Mouse (Mus musculus): ENCODE measurements around the gene Naa30. TPM values are rescaled to one million over a fixed set of nuclear protein-coding genes. Genes with fewer than 3 reads are reported as not detected.
"Not testable (repeated sequence)": the region's sequence is repeated elsewhere in the genome, so short reads cannot be mapped to it uniquely, and the experiment has no call there.

Gene Naa30
- total and polyA plus RNA-seq, 3 experiments, result 15.9 to 32.6 (median 18.7) TPM

- Histone ChIP-seq H3K79me2 (ENCODE audit: control insufficient read depth, insufficient read depth, low read length, poor library complexity) (no peaks in the 10 kb centered on the region), H3K9me3 (replicated peaks; ENCODE audit: insufficient read depth, low read length) (no peaks in the 10 kb centered on the region), H3K4me1 (ENCODE audit: control insufficient read depth in 1 of 2, insufficient read depth in 2 of 2, low read length in 2 of 2) (no peaks in the 10 kb centered on the region), H3K9ac (ENCODE audit: control insufficient read depth, low read depth, low read length, poor library complexity, severe bottlenecking) (no peak overlapping the region), H3K36me3 (ENCODE audit: control insufficient read depth in 1 of 2, insufficient read depth in 2 of 2, low read length in 2 of 2) (no peaks in the 10 kb centered on the region), H3K27ac (ENCODE audit: control insufficient read depth, low read depth, low read length) (no peak overlapping the region), H3K27me3 (ENCODE audit: control insufficient read depth in 1 of 2, insufficient read depth in 2 of 2, low read length in 2 of 2) (no peaks in the 10 kb centered on the region), H3K4me3 (ENCODE audit: control insufficient read depth in 1 of 2, insufficient read depth in 1 of 2, low read depth in 2 of 2, low read length in 2 of 2) (no peak overlapping the region)
- no peak for TF ChIP-seq ZNF384 (IDR thresholded peaks at IDR 0.05; ENCODE audit: low read depth, low read length)
- TF ChIP-seq SIN3A (IDR thresholded peaks at IDR 0.05; ENCODE audit: low read length), result no peak
- no peak for TF ChIP-seq E2F4 (IDR thresholded peaks at IDR 0.05; ENCODE audit: borderline replicate concordance, low read depth, low read length)
- no peak for TF ChIP-seq TBP (IDR thresholded peaks at IDR 0.05; ENCODE audit: low read depth, low read length)
- 0 out of 2 replicates have a peak, but pooled peaks have one; percentile 23 for TF ChIP-seq USF1 (IDR thresholded peaks at IDR 0.05; ENCODE audit: low read depth, low read length)
- TF ChIP-seq GATA1 (IDR thresholded peaks at IDR 0.05; ENCODE audit: low read depth, low read length), result no peak
- TF ChIP-seq MEF2A (IDR thresholded peaks at IDR 0.05; ENCODE audit: extremely low read depth, insufficient replicate concordance, low read depth, low read length, poor library complexity, severe bottlenecking), result no peak
- TF ChIP-seq CTCF (IDR thresholded peaks at IDR 0.05 in 2 of 3, conservative IDR thresholded peaks at IDR 0.05 in 1 of 3; ENCODE audit: control insufficient read depth in 1 of 3, insufficient read depth in 1 of 3, low read depth in 2 of 3, low read length in 3 of 3, poor library complexity in 1 of 3, severe bottlenecking in 1 of 3), result 0 out of 6 replicates have a peak, but pooled peaks of 1 of the 3 experiments have one; percentile 1
- no peak for TF ChIP-seq ZMIZ1 (IDR thresholded peaks at IDR 0.05; ENCODE audit: low read depth, low read length)
- DNase-seq (ENCODE audit: low read depth, low spot score), result no peak
Measured at GRCm38 (mm10) chr14:49218677-49219076, 46.7 kb downstream of the Naa30 start.

GRCm38 (mm10) chr14:49219466-49220022 is 47.5 kb downstream of the Naa30 start:
- not testable (repeated sequence) for DNase-seq (ENCODE audit: low read depth, low spot score); H3K4me1 ChIP-seq (ENCODE audit: control insufficient read depth in 1 of 2, insufficient read depth in 2 of 2, low read length in 2 of 2); H3K27ac ChIP-seq (ENCODE audit: control insufficient read depth, low read depth, low read length); H3K27me3 ChIP-seq (ENCODE audit: control insufficient read depth in 1 of 2, insufficient read depth in 2 of 2, low read length in 2 of 2); H3K4me3 ChIP-seq (ENCODE audit: control insufficient read depth in 1 of 2, insufficient read depth in 1 of 2, low read depth in 2 of 2, low read length in 2 of 2); H3K9ac ChIP-seq (ENCODE audit: control insufficient read depth, low read depth, low read length, poor library complexity, severe bottlenecking); H3K79me2 ChIP-seq (ENCODE audit: control insufficient read depth, insufficient read depth, low read length, poor library complexity); H3K36me3 ChIP-seq (ENCODE audit: control insufficient read depth in 1 of 2, insufficient read depth in 2 of 2, low read length in 2 of 2); H3K9me3 ChIP-seq (replicated peaks; ENCODE audit: insufficient read depth, low read length)

GRCm38 (mm10) chr14:49221771-49222170 is 49.7 kb downstream of the Naa30 start:
- Histone ChIP-seq H3K4me3 (ENCODE audit: control insufficient read depth in 1 of 2, insufficient read depth in 1 of 2, low read depth in 2 of 2, low read length in 2 of 2) (no peak overlapping the region), H3K79me2 (ENCODE audit: control insufficient read depth, insufficient read depth, low read length, poor library complexity) (no peaks in the 10 kb centered on the region), H3K36me3 (ENCODE audit: control insufficient read depth in 1 of 2, insufficient read depth in 2 of 2, low read length in 2 of 2) (no peaks in the 10 kb centered on the region), H3K27ac (ENCODE audit: control insufficient read depth, low read depth, low read length) (no peak overlapping the region), H3K27me3 (ENCODE audit: control insufficient read depth in 1 of 2, insufficient read depth in 2 of 2, low read length in 2 of 2) (no peaks in the 10 kb centered on the region), H3K9me3 (replicated peaks; ENCODE audit: insufficient read depth, low read length) (no peaks in the 10 kb centered on the region), H3K4me1 (ENCODE audit: control insufficient read depth in 1 of 2, insufficient read depth in 2 of 2, low read length in 2 of 2) (no peaks in the 10 kb centered on the region), H3K9ac (ENCODE audit: control insufficient read depth, low read depth, low read length, poor library complexity, severe bottlenecking) (no peak overlapping the region)
- DNase-seq (ENCODE audit: low read depth, low spot score), result no peak
- TF ChIP-seq MAZ (IDR thresholded peaks at IDR 0.05; ENCODE audit: low read depth, low read length), result no peak
- TF ChIP-seq CHD2 (IDR thresholded peaks at IDR 0.05; ENCODE audit: low read length), result no peak
- no peak for TF ChIP-seq POLR2AphosphoS5 (IDR thresholded peaks at IDR 0.05; ENCODE audit: borderline replicate concordance, low read depth, low read length)
- no peak for TF ChIP-seq ETS1 (IDR thresholded peaks at IDR 0.05; ENCODE audit: low read depth, low read length)
- TF ChIP-seq HCFC1 (IDR thresholded peaks at IDR 0.05; ENCODE audit: low read depth, low read length), result no peak
- no peak for TF ChIP-seq EP300 (IDR thresholded peaks at IDR 0.05; ENCODE audit: low read depth in 1 of 2, low read length in 2 of 2)
- no peak for TF ChIP-seq ELF1 (IDR thresholded peaks at IDR 0.05; ENCODE audit: low read depth, low read length)

Measured in MEL (cell line).